Mouse (Mus musculus) lung, adult 18-20 months (tissue): ENCODE data around the gene Gm20388.

Source experiments
- DNase-seq, 2 experiments: peaks; one replicate each; pipeline ENCODE4 v3.0.0; 2022; ENCODE audit warnings: mixed read lengths in 2 of 2

Gene Gm20388

DNA sequence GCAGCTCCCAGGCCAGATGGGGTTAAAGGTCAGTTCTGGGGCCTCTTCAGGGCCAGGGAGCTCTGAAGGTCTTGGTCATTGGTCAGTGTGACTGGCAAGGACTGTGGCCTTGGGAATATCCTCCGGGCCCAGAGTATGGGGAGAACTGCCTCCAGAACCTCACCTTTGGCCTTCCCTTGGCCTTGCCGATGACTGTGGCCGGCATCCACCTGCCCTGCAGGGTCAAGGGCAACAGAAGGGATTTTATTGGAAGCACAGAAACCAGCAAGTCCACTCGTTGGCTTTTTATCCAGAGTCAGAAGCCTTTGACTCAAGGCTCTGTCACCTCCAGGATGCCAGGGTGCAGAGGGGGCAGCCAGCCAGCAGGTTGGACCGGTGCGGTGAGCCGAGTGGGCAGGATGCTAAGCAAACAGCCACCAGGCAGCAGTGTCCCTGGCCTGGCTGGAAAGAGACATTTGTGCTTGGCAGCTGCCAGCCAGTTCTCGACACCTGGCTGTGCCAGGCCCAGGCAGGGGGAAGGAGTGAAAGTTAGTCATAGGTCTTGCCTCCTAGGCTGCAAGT, 590.1 kb downstream of the Gm20388 start:
- peak; percentile 77 to 88 for DNase-seq

DNA sequence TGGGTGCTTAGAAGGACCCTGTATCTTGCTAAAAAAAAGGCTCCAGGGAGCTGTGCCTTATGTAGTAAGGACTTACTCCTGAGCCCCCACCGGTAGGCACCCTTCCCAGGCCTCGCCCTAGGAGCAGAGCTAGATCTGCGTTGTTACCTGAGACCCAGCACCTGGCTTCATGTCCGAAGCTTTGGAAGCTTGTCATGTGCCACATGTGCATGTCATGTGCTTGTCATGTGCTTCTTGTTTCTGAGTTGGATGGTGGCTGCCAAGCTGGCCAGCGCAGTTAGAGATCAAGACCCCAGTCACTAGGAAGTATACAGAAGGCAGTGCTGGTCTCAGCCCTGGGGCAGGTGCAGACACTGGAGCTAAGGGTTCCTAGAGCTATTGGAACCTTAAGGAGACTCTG, 590.8 kb downstream of the Gm20388 start:
- no peak for DNase-seq

DNA sequence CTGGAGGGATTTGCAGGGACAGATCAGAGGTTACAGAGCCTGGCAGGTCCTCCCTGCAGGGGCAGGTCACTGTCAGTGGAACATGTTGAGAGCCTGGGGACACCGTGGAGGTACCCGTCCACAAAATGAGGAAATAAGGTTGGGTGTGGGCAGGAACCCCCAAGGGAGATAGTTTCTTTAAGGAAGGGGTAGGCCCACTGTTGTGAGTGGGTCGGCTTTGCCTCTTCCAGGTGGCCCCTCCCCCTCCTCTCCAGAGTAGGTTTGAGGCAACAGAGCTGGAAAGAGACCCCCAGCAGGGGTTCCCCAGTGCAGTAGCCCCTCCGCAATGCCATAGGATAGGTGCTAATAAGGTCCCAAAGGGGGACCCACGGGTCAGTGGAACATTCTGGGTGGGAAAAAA, 591.8 kb downstream of the Gm20388 start:
- DNase-seq = no peak

DNA sequence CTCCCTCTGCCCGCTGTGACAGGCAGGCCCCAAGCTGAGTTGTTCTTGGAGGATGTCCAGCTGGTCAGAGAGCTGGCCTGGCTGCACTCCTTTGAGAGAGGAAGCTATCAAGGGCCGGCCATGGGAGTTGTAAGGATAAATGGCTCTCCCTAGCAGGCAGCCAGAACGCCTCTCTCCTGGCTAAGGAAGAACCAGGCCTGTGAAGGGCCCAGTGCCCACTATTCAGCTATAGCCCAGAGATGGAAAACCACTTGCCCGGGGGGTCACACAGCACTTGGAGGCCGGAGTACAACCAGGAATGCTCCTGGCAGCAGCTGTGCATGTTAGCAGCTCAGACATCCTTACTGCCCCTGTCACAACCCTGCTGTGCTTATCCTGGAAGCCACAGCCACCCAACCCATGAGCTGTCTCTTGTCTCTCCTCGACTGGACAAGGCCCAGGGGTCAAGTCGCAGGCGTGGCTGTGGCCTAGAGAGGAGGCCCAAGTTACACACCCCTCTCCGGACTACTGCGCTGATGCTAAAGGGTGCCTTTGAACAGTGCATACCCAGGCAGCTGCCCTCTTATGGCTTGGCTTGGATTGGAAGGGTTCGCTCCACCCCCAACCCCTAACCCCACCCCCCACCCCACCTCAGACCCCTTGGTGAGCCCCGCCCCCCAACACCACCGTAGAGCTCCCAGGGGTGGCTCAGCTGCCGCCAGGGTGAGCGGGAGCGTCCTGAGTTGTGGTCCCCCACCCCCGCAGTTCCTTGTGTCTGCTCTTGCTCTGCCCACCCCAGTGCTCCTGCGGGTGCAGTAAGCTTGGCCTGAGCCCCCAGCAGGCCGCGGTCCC, 593.8 kb downstream of the Gm20388 start:
- DNase-seq = peak; percentile 80 to 84

DNA sequence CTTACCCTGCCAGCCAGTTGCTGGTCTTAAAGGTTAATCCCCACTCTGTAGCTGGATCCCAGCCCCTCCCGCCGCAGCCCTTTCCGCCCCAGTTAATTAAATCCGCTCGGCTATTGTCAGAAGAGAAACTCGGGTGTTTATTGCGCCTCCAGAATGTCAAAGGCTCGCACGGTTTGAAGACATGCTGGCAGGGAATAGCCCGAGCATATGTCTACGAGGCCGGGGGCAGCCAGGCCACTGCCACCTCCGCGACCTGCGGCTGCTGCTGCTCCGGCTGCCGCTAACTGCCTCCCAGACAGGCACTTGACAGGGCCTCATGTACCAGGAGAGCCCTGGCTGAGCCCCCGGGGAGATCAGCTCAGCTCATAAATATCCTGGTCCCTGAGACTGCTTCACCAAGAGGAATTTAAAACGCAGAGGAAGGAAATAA, 594.5 kb downstream of the Gm20388 start:
- DNase-seq = no peak

DNA sequence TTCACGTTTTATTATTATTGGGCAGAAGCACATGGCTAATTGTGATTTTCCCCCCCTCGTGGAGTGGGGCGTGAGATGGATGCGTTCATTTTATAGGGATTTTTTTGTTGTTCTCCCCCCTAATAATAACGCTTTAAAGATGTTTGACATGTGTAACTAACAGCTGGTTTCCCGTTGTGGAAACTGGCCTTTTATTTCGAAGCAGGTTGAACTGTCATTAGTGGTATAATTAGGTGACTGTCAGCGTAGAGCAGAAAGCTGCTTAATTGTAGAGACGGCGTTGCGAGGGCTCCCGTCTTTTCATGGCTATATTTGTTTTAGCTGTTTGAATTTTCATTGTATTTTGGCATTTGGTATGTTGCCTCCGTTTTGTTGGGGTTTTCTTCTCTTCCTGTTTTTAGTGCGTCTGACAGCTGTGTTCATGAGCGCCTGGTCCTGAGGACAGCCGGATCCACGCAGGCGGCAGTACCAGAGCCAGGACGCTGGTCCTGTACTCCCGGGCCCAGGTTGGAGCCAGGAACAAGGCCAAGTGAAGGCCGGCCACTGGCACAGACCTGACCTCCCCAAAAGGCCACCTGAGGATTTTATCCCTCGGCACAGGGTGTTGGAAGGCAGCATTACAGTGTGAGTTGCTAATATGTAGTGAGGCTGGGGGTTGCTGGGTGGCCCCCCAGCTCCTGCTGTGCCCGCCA, 595.1 kb downstream of the Gm20388 start:
- DNase-seq = no peak

DNA sequence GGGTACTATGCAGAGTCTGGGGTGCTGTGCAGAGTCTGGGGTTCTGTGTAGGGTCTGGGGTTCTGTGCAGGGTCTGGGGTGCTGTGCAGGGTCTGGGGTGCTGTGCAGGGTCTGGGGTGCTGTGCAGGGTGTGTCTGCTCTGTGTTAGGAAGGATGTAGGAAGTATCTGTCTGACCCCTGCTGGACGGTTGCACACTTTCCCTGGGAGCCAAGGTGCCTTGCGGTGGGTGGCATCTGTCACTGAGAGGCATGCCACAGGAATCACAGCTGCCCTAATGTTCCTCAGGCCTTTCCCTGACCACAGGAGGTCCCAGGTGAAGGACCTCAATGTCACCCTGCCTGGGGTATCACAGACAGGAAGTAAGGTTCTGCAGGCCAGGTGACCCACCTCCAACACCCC, 595.9 kb downstream of the Gm20388 start:
- DNase-seq = no peak

DNA sequence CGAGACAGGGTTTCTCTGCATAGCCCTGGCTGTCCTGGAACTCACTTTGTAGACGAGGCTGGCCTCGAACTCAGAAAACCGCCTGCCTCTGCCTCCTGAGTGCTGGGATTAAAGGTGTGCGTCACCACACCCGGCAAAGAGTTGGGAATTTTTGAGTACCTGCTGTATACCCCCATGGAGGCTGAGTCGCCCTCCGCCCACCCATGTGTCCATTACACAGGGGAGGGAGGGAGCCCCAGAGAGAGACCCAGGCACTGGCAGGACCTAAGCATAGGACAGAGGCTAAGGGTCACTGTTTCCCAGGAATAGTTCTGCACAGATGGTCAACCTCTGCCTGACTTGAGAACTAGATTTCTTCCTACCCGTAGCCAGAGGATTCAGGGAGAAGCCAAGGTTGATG, 596.6 kb downstream of the Gm20388 start:
- no peak for DNase-seq

DNA sequence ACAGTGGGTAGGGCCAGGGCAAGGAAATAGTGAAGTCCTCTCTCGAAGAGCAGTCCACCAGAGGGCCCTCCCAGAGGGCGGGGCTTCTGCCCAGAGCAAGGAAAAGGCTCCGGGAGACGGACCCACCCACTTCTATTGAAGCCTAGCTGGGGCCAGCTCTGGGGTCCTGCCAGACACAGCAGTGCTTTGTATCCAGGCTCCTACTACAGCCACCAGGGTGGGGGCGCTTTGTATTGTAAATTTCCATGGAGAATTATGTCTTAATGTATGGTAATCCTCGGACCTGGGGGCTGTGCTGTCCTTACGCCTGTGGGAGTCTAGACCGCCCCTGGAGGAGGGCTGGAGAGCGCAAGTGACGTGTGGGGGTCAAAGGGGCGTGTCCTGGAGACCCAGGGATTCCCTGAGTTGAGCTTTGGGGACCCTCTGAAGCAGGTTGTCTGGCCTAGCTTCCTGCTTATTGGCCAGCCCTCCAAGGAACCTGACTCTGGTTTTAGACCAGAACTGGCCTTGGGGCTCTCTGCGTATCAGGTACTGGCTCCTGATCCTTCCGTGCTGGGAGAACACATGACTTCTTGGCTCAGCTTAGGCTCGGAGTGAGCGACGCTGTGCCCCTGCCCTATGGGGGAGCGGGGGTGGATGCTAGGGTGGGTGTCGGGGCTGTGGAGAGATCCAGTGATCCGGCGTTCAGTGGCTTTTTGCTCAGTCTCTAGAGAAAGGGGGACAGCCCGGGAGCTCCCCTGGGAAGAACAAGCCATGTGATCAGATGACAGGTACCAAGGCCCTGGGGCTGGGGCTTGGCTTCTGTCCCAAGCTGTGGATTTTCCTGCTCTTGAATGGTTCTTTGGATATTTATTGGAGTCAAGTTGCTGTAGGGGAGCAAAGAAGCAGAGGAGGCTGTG, 598.7 kb downstream of the Gm20388 start:
- DNase-seq = peak in 1 of 2 experiments; percentile 55

DNA sequence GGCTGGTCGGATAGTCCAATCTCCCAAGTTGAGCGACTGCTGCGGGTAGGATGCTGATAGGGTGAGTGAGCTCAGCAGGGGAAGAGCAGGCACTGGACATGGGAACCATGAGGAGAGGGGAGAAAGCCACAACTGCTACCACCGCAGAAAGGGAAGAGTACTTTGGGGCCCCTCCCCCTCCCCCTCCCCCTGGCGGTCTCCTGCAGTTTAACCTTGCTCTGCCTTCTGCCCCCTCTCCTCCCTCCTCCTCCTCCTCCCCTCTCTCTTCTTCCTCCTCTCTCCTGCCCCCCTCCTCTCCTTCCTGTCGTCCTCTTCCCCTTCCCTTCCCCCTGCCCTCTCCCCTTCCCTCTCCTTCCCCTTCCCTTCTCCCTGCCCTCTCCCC, 599.4 kb downstream of the Gm20388 start:
- no peak for DNase-seq

DNA sequence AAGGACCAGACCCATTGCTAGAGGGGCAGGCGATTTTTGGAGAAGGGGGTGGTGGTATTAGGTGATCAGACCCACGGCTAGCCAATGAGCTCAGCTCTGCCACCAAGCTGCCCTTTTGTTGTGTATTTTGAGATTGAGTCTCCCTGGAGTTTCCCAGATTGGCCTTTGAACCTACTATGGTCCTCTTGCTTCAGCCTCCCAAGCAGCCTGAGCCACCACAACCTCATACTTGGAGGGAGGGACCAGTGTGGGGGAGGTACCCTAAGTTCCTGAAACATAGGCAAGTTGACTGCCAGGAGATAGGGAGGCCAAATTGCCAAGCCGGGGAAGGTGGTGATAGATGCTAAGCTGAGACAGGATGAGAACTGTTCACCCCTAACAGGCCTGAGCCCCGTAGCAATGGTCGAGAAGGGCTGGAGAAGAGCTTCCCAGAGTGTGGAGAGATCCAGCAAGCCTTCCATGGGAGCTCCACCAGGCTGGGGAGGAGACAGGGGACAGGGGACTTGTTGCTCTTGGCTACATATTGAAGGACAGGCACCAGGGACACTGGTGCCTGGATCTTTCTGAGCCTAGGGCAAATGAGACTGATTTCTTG, 600.3 kb downstream of the Gm20388 start:
- no peak for DNase-seq

DNA sequence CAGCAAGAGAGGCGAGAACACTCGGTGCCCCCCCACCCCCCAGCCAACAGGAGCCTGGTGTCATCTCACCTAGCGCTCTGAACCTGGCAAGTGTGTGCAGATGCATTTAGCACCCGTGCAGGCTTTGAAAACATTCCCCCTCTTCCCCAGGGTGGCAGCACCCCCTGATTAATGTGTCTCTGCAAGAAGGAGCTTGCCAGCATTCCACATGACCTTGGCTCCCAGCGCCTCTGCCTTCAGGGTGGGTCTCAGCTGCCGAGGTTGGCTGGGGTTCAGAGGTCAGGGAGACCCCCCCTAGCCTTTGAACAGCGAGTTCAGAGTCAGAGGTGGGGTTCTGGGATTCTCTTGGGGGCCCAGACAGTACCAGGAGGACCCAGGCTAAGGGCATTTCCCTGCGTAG, 601.1 kb downstream of the Gm20388 start:
- no peak for DNase-seq

DNA sequence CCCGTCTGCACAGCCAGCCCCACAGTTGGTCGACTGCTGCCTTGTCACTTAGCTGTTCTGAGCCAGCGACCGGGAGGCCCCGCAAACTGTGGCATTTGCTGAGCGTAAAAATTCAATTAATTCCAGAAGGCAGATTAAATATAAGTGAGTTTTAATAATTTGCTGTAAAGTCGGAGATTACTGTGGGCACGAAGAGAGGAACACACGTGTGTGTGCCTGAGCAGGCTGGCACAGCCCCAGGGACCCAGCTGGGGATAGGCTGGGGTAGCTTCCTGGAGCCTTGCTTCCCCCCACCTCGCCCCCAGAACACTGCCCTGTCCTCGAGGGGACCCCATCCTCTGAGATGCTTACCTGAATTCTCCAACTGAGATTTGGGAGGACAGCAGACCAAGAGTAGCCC, 601.7 kb downstream of the Gm20388 start:
- DNase-seq = no peak

DNA sequence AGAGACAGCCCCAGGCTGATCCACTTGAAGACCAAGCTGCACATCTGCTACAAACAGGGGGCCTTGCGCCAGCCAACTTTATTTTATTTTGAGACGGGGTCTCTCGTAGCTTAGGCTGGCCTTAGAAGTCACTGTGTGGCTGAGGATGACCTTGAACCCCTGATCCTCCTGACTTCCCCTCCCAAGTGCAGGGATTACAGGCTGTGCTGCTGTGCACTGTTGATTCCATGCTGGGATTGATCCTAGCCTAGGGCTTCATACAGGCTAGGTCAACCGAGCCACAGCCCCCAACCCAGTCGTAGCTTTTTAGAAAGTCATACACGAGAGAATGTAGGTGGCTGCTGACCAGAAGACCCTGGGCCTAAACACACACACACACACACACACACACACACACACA, 602.5 kb downstream of the Gm20388 start:
- no peak for DNase-seq

DNA sequence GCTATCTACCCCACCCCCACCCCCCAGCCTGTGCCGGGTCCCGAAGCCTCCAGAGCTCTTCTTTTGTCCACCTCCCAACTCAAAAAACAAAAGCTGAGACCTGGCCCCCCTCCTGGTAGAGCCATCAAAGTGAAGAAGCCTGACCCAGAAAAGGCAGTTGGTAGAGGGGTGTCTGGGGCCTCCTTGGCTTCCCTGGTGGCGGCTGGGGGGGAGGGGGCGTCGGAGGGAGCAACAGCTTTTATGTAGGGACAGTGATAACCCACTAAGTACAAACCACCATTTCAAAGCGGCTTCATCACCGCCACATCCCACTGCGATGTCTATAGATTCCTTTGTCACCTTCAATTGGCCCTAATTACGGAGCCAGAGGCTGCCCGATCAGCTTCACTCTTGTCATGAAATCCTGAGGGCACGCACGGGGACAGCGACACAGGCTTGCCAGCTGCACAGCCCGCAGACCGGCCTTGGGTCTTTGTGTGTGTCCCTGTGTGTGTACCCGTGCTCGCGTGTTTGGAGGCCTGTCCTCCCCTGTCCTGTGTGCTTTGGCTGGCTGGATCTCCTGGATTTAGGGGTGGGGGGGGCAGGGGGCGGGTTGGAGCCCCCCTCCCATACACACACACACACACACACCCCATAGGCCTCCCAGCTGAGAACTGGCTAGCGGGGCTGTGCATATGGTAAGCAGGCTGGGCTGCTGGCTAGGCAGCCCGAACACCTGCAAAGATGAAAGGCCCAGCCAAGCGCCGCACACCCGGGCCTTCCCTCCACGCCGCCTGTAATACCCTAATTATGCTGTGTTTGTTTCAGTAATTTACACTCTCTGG, 603.2 kb downstream of the Gm20388 start:
- DNase-seq = no peak

DNA sequence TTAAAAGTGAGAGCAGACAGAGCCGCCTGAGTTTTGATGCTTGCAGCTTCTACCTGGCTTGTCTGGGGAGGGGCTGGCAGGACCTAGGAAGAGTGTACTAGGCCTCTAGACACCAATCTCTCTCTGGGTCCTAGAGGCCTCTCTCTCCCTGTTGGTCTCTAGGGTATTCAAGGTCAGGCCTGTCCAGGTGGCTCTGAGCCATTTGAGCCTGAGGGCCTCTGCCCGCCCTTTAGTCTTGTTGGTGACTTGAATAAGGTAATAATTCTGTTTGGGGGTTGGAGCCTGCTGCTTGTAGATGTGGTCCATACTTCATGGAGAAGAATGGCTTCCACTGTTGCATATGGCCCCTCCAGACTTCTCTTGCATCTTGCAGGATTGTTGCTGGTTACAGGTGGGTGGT, 604.6 kb downstream of the Gm20388 start:
- DNase-seq = no peak

DNA sequence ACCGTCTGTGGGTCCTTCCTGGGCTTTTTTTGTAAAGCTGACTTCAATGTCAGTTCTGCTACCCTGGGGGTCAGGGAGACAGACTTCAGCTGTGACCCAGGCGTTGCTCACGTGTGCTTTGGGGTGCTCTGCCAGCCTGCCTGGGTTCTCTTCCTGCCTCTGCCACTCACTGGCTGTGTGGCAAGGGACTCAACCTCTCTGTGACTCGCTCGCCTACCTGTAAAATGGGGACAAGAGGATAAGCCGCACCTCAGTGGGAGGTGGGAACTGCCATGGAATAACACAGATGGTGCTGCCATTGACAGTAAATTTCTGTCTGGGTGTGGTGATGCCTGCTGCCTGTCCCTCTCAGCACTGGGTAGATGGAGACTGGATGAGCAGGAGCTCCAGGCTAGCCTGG, 605.0 kb downstream of the Gm20388 start:
- DNase-seq = no peak

DNA sequence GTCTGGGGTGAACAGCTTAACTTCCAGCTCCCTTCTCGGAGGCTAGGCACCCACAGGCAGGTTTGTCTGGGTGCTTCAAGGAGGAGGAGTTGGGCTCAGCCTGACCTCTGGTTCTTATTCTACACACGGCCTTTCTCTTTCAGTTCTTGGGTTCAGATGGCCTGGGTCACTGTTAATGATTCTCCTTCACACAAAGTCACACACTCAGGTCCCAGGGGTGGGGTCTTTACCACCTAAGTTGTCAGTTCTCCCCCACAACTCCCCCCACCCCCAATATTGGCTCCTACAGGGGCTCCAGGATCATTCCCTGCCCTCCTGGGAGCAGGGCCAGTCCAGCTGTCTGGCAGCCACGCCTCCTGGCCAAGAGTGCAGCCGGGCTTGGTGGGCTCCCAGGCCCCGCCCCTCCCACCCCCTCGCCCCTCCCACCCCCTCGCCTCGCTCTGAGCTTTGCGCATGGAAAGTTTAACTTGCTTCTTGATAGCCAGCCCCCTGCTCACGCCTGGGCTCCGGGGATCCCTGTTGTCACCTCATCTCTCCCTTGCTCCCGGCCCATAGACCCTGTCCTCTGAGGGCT, 605.6 kb downstream of the Gm20388 start:
- no peak for DNase-seq

DNA sequence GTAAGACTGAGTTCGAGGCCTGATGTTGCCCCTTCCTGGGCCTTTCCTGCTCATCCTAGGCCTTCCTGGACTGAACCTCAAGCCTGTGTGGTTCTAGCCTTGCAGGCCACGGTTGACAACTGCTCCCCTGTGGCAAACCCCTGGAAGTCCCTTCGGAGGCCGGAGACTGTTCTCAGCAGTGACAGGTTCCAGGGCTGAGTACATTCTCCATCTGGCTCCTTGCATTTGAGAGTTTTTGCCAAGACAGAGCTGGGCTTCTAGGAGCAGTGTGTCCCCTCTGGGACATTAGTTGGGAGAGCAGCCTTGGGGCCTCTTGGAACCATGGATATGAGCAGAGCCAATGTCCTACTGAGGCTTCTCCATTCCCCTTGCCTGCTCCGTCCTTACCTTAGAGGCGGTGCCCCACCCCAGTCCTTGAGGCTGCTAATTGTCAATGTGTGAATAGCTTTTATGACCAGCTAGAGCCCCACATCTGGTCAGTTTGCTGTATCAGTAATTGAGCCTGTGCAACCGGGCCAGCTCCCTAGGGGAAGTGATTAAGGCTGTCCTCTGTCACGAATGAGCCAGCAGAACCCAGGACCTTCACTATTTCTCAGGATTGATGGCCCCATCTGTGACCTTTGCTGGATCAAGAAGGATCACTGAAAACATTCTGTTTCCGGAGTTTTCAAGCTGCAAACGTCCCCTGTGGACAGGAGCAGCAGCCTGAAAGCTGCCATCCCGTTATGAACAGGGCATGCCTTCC, 607.2 kb downstream of the Gm20388 start:
- DNase-seq = no peak

DNA sequence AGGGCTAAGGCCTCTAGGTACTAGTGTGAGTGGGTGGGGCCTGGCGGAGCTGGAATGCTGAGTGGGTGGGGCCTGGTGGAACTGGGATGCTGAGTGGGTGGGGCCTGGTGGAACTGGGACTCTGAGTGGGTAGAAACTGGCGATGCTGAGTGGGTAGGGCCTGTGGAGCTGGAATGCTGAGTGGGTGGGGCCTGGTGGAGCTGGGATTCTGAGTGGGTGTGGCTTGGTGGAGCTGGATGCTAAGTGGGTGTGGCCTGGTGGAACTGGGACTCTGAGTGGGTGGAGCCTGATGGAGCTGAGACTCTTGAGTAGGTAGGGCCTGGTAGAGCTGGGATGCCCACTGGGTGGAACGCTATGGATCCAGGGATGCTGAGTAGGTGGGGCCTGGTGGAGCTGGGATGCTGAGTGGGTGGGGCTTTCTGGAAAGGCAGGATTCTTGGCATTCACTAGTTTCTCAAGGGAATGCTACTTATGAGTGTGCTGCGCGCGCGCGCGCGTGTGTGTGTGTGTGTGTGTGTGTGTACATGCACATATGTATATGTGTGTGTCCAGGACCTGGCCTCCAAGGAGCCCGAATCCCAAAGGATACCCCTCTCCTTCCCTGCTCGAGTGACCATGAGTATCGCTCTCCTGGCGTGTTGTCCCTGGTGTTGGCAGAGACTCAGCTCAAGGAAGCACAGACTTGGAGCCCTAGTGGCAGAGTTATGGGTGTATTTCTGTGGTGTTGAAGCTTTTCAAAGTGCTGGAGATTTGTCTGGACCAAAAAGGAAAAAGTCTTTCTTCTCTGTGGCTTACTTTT, 608.3 kb downstream of the Gm20388 start:
- DNase-seq = peak; percentile 53 to 59
